Mouse (Mus musculus) midbrain, embryonic 10.5 days (tissue): ENCODE results near the gene Vldlr. TPM values are rescaled to one million over a fixed set of nuclear protein-coding genes. Genes with fewer than 3 reads are reported as not detected.

Experiments used
- DNase-seq: peaks from one replicate; pipeline ENCODE4 v3.0.0-alpha.2; 2017; ENCODE audit warnings: low spot score
- H3K27ac ChIP-seq: fragments of 300-500 bp; sonication (generic); replicated peaks from 2 replicates; pipeline ENCODE4 v1.5.1; 2016; ENCODE audit warnings: mild to moderate bottlenecking
- H3K27me3 ChIP-seq: fragments of 300-500 bp; sonication (generic); 2 replicates; pipeline ENCODE4 v1.6.1; 2016; ENCODE audit warnings: low read depth, mild to moderate bottlenecking; ENCODE audit not compliant: poor library complexity, severe bottlenecking
- H3K36me3 ChIP-seq: fragments of 300-500 bp; sonication (generic); 2 replicates; pipeline ENCODE4 v1.6.1; 2016; ENCODE audit warnings: mild to moderate bottlenecking, moderate library complexity
- H3K4me1 ChIP-seq: fragments of 300-500 bp; sonication (generic); 2 replicates; pipeline ENCODE4 v1.6.1; 2016
- H3K4me3 ChIP-seq: fragments of 300-500 bp; sonication (generic); 2 replicates; pipeline ENCODE4 v1.5.1; 2016; ENCODE audit warnings: mild to moderate bottlenecking, moderate library complexity
- H3K9me3 ChIP-seq: fragments of 300-500 bp; sonication (generic); replicated peaks from 2 replicates; pipeline ENCODE4 v1.6.1; 2016; ENCODE audit warnings: mild to moderate bottlenecking
- WGBS: fragments of 180-500 bp; shearing (Covaris S2); methylation state at CpG from one replicate; pipeline ENCODE4 v1.1.7; 2016; 5-methylcytosine and 5-hydroxymethylcytosine counted together
- polyA plus RNA-seq: library from polyadenylated mRNA; unstranded; fragments of >200 nt; fragmentation: Nextera tagmentation; extraction: Ambion mirVana; gene quantifications from 2 replicates; pipeline ENCODE4 v1.2.1, GENCODE M21; 2016

Vldlr gene
- polyA plus RNA-seq, 1 experiment from 2014 or later, result 7.9 TPM

- WGBS, result 94% methylated on average over 3 of the region's 3 CpGs
- DNase-seq, result no peak
- H3K27ac ChIP-seq, result no peak overlapping the region
- no peaks in the 10 kb centered on the region for H3K9me3 ChIP-seq
- H3K4me1 ChIP-seq, result 0 out of 2 replicates have a peak, but pooled peaks cover 6% of the 10 kb centered on the region
- H3K36me3 ChIP-seq, result no peaks in the 10 kb centered on the region
- no peaks in the 10 kb centered on the region for H3K27me3 ChIP-seq
- no peak overlapping the region for H3K4me3 ChIP-seq
Measured at GRCm38 (mm10) chr19:27255678-27256077, 39.4 kb downstream of the Vldlr start.

- Histone ChIP-seq H3K36me3 (no peaks in the 10 kb centered on the region), H3K4me3 (no peak overlapping the region), H3K4me1 (0 out of 2 replicates have a peak, but pooled peaks cover 6% of the 10 kb centered on the region), H3K27ac (no peak overlapping the region), H3K9me3 (no peaks in the 10 kb centered on the region), H3K27me3 (no peaks in the 10 kb centered on the region)
- DNase-seq, result no peak
- WGBS, result 78% methylated on average over 4 of the region's 4 CpGs
Measured at GRCm38 (mm10) chr19:27260102-27260501, 43.8 kb downstream of the Vldlr start.

GRCm38 (mm10) chr19:27260621-27261278 lies 44.5 kb downstream of the Vldlr start:
- Histone ChIP-seq H3K36me3 (no peaks in the 10 kb centered on the region), H3K27ac (no peak overlapping the region), H3K4me1 (0 out of 2 replicates have a peak, but pooled peaks cover 6% of the 10 kb centered on the region), H3K27me3 (no peaks in the 10 kb centered on the region), H3K9me3 (no peaks in the 10 kb centered on the region), H3K4me3 (no peak overlapping the region)
- 85% methylated on average over 8 of the region's 8 CpGs for WGBS
- no peak for DNase-seq

GRCm38 (mm10) chr19:27262141-27262540 lies 45.9 kb downstream of the Vldlr start:
- no peak for DNase-seq
- Histone ChIP-seq H3K36me3 (no peaks in the 10 kb centered on the region), H3K9me3 (no peaks in the 10 kb centered on the region), H3K27ac (no peak overlapping the region), H3K27me3 (no peaks in the 10 kb centered on the region), H3K4me1 (no peaks in the 10 kb centered on the region), H3K4me3 (no peak overlapping the region)
- 90% methylated on average over 3 of the region's 3 CpGs for WGBS

- WGBS, result 77% methylated on average over 2 of the region's 2 CpGs
- no peak overlapping the region for H3K4me3 ChIP-seq
- no peaks in the 10 kb centered on the region for H3K4me1 ChIP-seq
- H3K9me3 ChIP-seq, result no peaks in the 10 kb centered on the region
- H3K27ac ChIP-seq, result no peak overlapping the region
- H3K36me3 ChIP-seq, result no peaks in the 10 kb centered on the region
- H3K27me3 ChIP-seq, result no peaks in the 10 kb centered on the region
- DNase-seq, result no peak
Measured at GRCm38 (mm10) chr19:27273385-27273784, 57.1 kb downstream of the Vldlr start.

GRCm38 (mm10) chr19:27274382-27274781 lies 58.1 kb downstream of the Vldlr start:
- Histone ChIP-seq H3K27ac (no peak overlapping the region), H3K36me3 (no peaks in the 10 kb centered on the region), H3K27me3 (no peaks in the 10 kb centered on the region), H3K9me3 (no peaks in the 10 kb centered on the region), H3K4me1 (no peaks in the 10 kb centered on the region), H3K4me3 (no peak overlapping the region)
- DNase-seq, result no peak
- 90% methylated on average over 1 of the region's 1 CpGs for WGBS

- H3K4me3 ChIP-seq, result no peak overlapping the region
Measured at GRCm38 (mm10) chr19:27279174-27279573, 62.9 kb downstream of the Vldlr start.

More at GRCm38 (mm10) chr19:27279174-27279573, 62.9 kb downstream of the Vldlr start:
- Histone ChIP-seq H3K27me3 (no peaks in the 10 kb centered on the region), H3K27ac (no peak overlapping the region), H3K36me3 (no peaks in the 10 kb centered on the region), H3K4me1 (no peaks in the 10 kb centered on the region), H3K9me3 (no peaks in the 10 kb centered on the region)
- WGBS, result 92% methylated on average over 2 of the region's 2 CpGs
- DNase-seq, result no peak

Other genes with a start within 250 kb of the Vldlr start
- 0.12 and 0.15 TPM in 2 replicates for gene Kcnv2, start 106.1 kb downstream of the Vldlr start, polyA plus RNA-seq
- gene Pum3, start 213.3 kb downstream of the Vldlr start, polyA plus RNA-seq, result 77.5 and 83.4 TPM in 2 replicates